ENCODE assay signal across 20 mouse cellular contexts in the genomic region with DNA sequence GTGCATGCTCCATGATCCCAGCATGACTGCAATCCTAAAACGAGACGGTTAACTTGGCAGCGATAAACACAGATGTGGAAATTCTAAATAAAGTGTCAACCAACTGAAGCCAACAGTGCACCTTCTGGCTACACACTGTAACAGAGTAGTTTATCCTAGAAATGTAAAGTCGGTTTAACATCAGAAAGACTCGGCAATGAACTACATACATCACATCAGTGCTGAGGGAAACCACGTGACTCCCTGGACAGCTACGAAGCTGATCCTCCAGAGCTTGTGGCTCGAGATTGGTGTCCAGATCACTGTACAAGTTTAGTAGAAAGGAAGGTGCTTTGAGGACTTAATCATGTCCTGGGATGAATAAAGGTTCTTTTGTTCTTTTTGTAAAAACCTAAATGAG.
DNase-seq lines count a peak whose midpoint lies in the region; ATAC-seq and TF ChIP-seq lines count a peak whose summit lies in the region.
"Had no signal": no experiment of that assay in that cellular context is flagged by ENCODE, and none has a peak within 500 bp of the region (broad histone marks: within the 10 kb centered on the region; RNA-seq: fewer than 3 reads in every experiment).

No protein-coding gene starts in this region.

- no peak for TF ChIP-seq CTCF in lung, postnatal 0 days (IDR thresholded peaks at IDR 0.05)

- TF ChIP-seq EP300 in lung, postnatal 0 days (IDR thresholded peaks at IDR 0.05) = no peak

- H3K4me2 ChIP-seq in lung, embryonic 16.5 days (ENCODE audit: low read depth, low read length) = no peak overlapping the region
- no peak overlapping the region for H3K4me2 ChIP-seq in lung, postnatal 0 days (replicated peaks; ENCODE audit: low read depth, low read length)
- H3K4me2 ChIP-seq: embryonic facial prominence, embryonic 12.5 days; forebrain, embryonic 15.5 days; heart, embryonic 11.5 days; heart, embryonic 15.5 days; hindbrain, embryonic 13.5 days had no signal

- H3K9me3 ChIP-seq in lung, embryonic 16.5 days (ENCODE audit: control insufficient read depth, low read length) = no peaks in the 10 kb centered on the region
- H3K9me3 ChIP-seq in lung, postnatal 0 days (ENCODE audit: low read length) = no peaks in the 10 kb centered on the region
- H3K9me3 ChIP-seq: embryonic facial prominence, embryonic 12.5 days; forebrain, embryonic 15.5 days; G1E; heart, embryonic 15.5 days; hindbrain, embryonic 13.5 days had no signal

- ATAC-seq in lung, embryonic 16.5 days (ENCODE audit: low read depth) = peak; percentile 34; the same call in 1 of the 2 replicates
- ATAC-seq in lung, postnatal 0 days = no peak
- ATAC-seq: CD4-positive, CD25-positive, alpha-beta regulatory T cell, adult 4 months; forebrain, embryonic 15.5 days had no signal

- WGBS in lung, embryonic 16.5 days = 47% methylated on average over 8 of the region's 8 CpGs
- 44% methylated on average over 8 of the region's 8 CpGs for WGBS in lung, postnatal 0 days

- H3K36me3 ChIP-seq in lung, embryonic 16.5 days (ENCODE audit: control insufficient read depth, insufficient read depth, low read length) = no peaks in the 10 kb centered on the region
- no peaks in the 10 kb centered on the region for H3K36me3 ChIP-seq in lung, postnatal 0 days (ENCODE audit: insufficient read depth, low read length)
- H3K36me3 ChIP-seq: embryonic facial prominence, embryonic 12.5 days; forebrain, embryonic 15.5 days; G1E; heart, embryonic 15.5 days; hindbrain, embryonic 13.5 days had no signal

- no peaks in the 10 kb centered on the region for H3K27me3 ChIP-seq in lung, embryonic 16.5 days (ENCODE audit: control insufficient read depth, insufficient read depth, low read depth, low read length)
- no peaks in the 10 kb centered on the region for H3K27me3 ChIP-seq in lung, postnatal 0 days (replicated peaks; ENCODE audit: insufficient read depth, low read length)
- H3K27me3 ChIP-seq: forebrain, embryonic 15.5 days; heart, embryonic 15.5 days had no signal

- DNase-seq in kidney, adult 9 months = peak; percentile 8
- DNase-seq in kidney, postnatal 36 days = no peak
- DNase-seq in lung, postnatal 0 days (ENCODE audit: low spot score) = no peak
- DNase-seq in brain, adult 2 months (ENCODE audit: low read depth, low spot score) = peak; percentile 4
- DNase-seq in layer of hippocampus, postnatal 25 days (ENCODE audit: extremely low spot score in 1 of 2, low spot score in 1 of 2) = no peak
- DNase-seq: adrenal gland, postnatal 10 days; cerebellum, adult 11-12 months; cerebellum, adult 9-10 months; cerebellum, postnatal 25 days; gastrocnemius, postnatal 14 days; heart, adult 2 months; heart, postnatal 14 days had no signal

- no peaks in the 10 kb centered on the region for H3K4me1 ChIP-seq in lung, embryonic 16.5 days (replicated peaks; ENCODE audit: control insufficient read depth, insufficient read depth, low read length)
- H3K4me1 ChIP-seq in lung, postnatal 0 days (ENCODE audit: insufficient read depth, low read depth, low read length) = no peaks in the 10 kb centered on the region

- H3K9ac ChIP-seq in lung, embryonic 16.5 days (ENCODE audit: low read length) = no peak overlapping the region
- no peak overlapping the region for H3K9ac ChIP-seq in lung, postnatal 0 days (replicated peaks; ENCODE audit: low read depth)
- H3K9ac ChIP-seq: embryonic facial prominence, embryonic 12.5 days; forebrain, embryonic 15.5 days; heart, embryonic 15.5 days; hindbrain, embryonic 13.5 days had no signal

- no peak overlapping the region for H3K4me3 ChIP-seq in lung, embryonic 16.5 days (ENCODE audit: low read length)
- no peak overlapping the region for H3K4me3 ChIP-seq in lung, postnatal 0 days (ENCODE audit: low read depth, low read length)
- H3K4me3 ChIP-seq: embryonic facial prominence, embryonic 12.5 days; forebrain, embryonic 15.5 days; heart, adult 2 months; heart, embryonic 15.5 days; hindbrain, embryonic 13.5 days had no signal

- H3K27ac ChIP-seq in lung, embryonic 16.5 days (ENCODE audit: low read length) = no peak overlapping the region
- H3K27ac ChIP-seq in lung, postnatal 0 days (ENCODE audit: low read length) = no peak overlapping the region
- H3K27ac ChIP-seq: embryonic facial prominence, embryonic 12.5 days; forebrain, embryonic 15.5 days; heart, adult 2 months; heart, embryonic 15.5 days; hindbrain, embryonic 13.5 days had no signal

Comparison
In these comparisons a context has a peak if more than half of its experiments do, and no peak if none do; other contexts are left out.
1. DNase-seq: peak in kidney, adult 9 months (single experiment) and brain, adult 2 months (single experiment); none in kidney, postnatal 36 days (0 of 2), lung, postnatal 0 days (single experiment) and layer of hippocampus, postnatal 25 days (0 of 2).